Mouse (Mus musculus): ENCODE data around the gene 4930524J08Rik. TPM values are rescaled to one million over a fixed set of nuclear protein-coding genes. Genes with fewer than 3 reads are reported as not detected.
A peak's percentile ranks its signal among the peaks of the same experiment; 100 is the strongest.

The 4930524J08Rik gene
- total and polyA plus RNA-seq, 3 experiments, result 0.50 to 5.8 (median 0.72) TPM

DNA sequence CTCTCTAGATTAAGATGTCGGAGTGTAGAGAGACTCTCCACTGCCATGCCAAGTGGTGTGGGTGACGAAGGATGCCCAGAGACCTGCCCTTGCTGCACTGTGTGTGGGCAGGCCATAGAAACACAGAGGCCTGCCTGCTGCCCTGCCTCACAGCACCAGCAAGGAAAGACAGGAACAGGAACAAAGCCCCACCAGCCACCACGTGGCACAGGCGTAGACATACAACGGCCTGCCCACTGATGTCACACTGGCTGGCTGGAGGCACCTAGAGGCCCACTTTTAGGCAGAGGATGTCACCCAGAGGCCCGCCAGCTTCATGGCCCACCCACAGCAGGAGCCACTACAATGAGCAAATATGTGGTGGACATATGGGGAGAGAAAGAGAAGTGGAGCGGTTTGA is 21.2 kb downstream of the 4930524J08Rik start:
- Histone ChIP-seq H3K36me3 (replicated peaks in 1 of 2; ENCODE audit: control insufficient read depth in 1 of 2, insufficient read depth in 1 of 2, low read length in 1 of 2) (no peaks in the 10 kb centered on the region), H3K9me3 (replicated peaks; ENCODE audit: low read length) (peaks cover 2% of the 10 kb centered on the region), H3K79me2 (replicated peaks; ENCODE audit: control insufficient read depth, extremely low read depth, insufficient read depth, poor library complexity, severe bottlenecking) (no peaks in the 10 kb centered on the region), H3K4me2 (ENCODE audit: insufficient read depth, low read depth, poor library complexity, severe bottlenecking) (no peak overlapping the region), H3K9ac (ENCODE audit: insufficient read depth, low read depth) (no peak overlapping the region), H3K4me1 (ENCODE audit: control insufficient read depth in 1 of 2, insufficient read depth in 2 of 2) (peaks cover 0 to 5% of the 10 kb centered on the region in 2 experiments; a peak in 2 of 4 replicates), H3K27me3 (replicated peaks) (no peaks in the 10 kb centered on the region), H3K4me3 (replicated peaks in 1 of 3; ENCODE audit: low read depth in 2 of 3, low read length in 2 of 3, poor library complexity in 1 of 3) (no peak overlapping the region), H3K27ac (ENCODE audit: insufficient read depth, low read depth) (no peak overlapping the region)
- TF ChIP-seq MAX (IDR thresholded peaks at IDR 0.05; ENCODE audit: low read length), result peak; percentile 18; the same call in 1 of the 2 replicates
- TF ChIP-seq PAX5 (IDR thresholded peaks at IDR 0.05; ENCODE audit: low read length), result no peak
- dilution Hi-C loops (cut with MboI; ENCODE audit: extremely low pct_ligation_motif_present, extremely low pct_unique_long_range_greater_than_20kb, low sequenced_read_pairs) (no loop called here), in situ Hi-C loops (cut with MboI; ENCODE audit: low pct_ligation_motif_present, low pct_unique_long_range_greater_than_20kb, low sequenced_read_pairs) (no loop called here)
- DNase-seq (ENCODE audit: extremely low read depth), result peak; percentile 8

DNA sequence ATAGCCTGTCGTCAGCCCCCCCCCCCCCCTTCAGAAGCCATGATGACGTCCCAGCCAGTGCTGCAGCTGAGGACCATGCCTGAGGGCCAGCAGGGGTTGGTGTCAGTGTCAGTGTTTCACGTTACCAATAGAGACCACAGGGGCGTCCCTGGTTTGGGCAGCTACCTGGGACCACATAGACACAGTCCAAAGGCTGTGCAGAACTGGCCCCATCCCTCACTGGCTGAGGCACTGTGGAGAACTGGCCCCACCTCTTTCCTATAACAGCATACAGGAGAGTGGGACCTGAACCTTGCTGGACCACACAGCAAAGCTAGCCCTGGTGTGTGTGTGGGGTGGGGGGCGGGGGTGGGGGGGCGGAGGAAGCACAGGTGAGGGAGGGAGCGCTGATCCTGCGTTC is 21.6 kb downstream of the 4930524J08Rik start:
- H3K4me2 ChIP-seq (ENCODE audit: insufficient read depth, low read depth, poor library complexity, severe bottlenecking), result no peak overlapping the region
- no peaks in the 10 kb centered on the region for H3K36me3 ChIP-seq (replicated peaks in 1 of 2; ENCODE audit: control insufficient read depth in 1 of 2, insufficient read depth in 1 of 2, low read length in 1 of 2)
- in situ Hi-C loops (cut with MboI; ENCODE audit: low pct_ligation_motif_present, low pct_unique_long_range_greater_than_20kb, low sequenced_read_pairs) (no loop called here), dilution Hi-C loops (cut with MboI; ENCODE audit: extremely low pct_ligation_motif_present, extremely low pct_unique_long_range_greater_than_20kb, low sequenced_read_pairs) (no loop called here)
- no peak overlapping the region for H3K9ac ChIP-seq (ENCODE audit: insufficient read depth, low read depth)
- TF ChIP-seq TBP (conservative IDR thresholded peaks at IDR 0.05; ENCODE audit: low read depth, low read length) (no peak), MAFK (IDR thresholded peaks at IDR 0.05; ENCODE audit: insufficient replicate concordance, low read length) (no peak), CHD1 (IDR thresholded peaks at IDR 0.05; ENCODE audit: low read depth, low read length) (no peak), ETS1 (conservative IDR thresholded peaks at IDR 0.05; ENCODE audit: low read depth, low read length) (no peak), IRF4 (IDR thresholded peaks at IDR 0.05; ENCODE audit: low read depth, low read length) (no peak), UBTF (IDR thresholded peaks at IDR 0.05; ENCODE audit: low read depth, low read length) (no peak), MAZ (IDR thresholded peaks at IDR 0.05; ENCODE audit: low read depth, low read length) (no peak), ZNF384 (IDR thresholded peaks at IDR 0.05; ENCODE audit: low read depth, low read length) (no peak), ZKSCAN1 (IDR thresholded peaks at IDR 0.05; ENCODE audit: borderline replicate concordance, low read depth, low read length) (no peak), RAD21 (IDR thresholded peaks at IDR 0.05; ENCODE audit: low read depth, low read length) (no peak)
- H3K27me3 ChIP-seq (replicated peaks), result no peaks in the 10 kb centered on the region
- H3K9me3 ChIP-seq (replicated peaks; ENCODE audit: low read length), result peaks cover 2% of the 10 kb centered on the region
- H3K4me3 ChIP-seq (replicated peaks in 1 of 3; ENCODE audit: low read depth in 2 of 3, low read length in 2 of 3, poor library complexity in 1 of 3), result no peak overlapping the region
- H3K79me2 ChIP-seq (replicated peaks; ENCODE audit: control insufficient read depth, extremely low read depth, insufficient read depth, poor library complexity, severe bottlenecking), result no peaks in the 10 kb centered on the region
- H3K4me1 ChIP-seq (ENCODE audit: control insufficient read depth in 1 of 2, insufficient read depth in 2 of 2), result peaks cover 0 to 5% of the 10 kb centered on the region in 2 experiments; a peak in 2 of 4 replicates
- no peak overlapping the region for H3K27ac ChIP-seq (ENCODE audit: insufficient read depth, low read depth)
- no peak for DNase-seq (ENCODE audit: extremely low read depth)

DNA sequence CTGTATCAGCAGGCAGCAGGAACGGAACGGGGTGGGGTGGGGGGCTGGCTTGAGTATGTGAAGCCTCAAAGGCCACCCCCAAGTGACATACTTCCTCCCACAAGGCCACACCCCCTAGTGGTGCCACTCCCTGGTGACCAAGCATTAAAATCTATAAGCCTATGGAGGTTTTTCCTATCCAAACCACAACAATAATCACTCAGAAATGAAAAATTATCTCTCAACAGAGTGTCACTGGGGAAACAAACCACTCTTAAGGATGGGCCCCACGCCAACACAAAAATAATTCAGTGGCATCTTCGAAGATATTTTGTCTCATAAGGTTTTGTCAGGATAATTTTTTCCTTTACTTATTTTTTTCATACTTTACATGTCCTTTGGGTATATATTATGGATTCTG is 25.0 kb downstream of the 4930524J08Rik start:
- Histone ChIP-seq H3K79me2 (replicated peaks; ENCODE audit: control insufficient read depth, extremely low read depth, insufficient read depth, poor library complexity, severe bottlenecking) (no peaks in the 10 kb centered on the region), H3K4me1 (ENCODE audit: control insufficient read depth in 1 of 2, insufficient read depth in 2 of 2) (peaks cover 0 to 5% of the 10 kb centered on the region in 2 experiments; a peak in 2 of 4 replicates), H3K27me3 (replicated peaks) (no peaks in the 10 kb centered on the region), H3K9ac (ENCODE audit: insufficient read depth, low read depth) (no peak overlapping the region), H3K4me2 (ENCODE audit: insufficient read depth, low read depth, poor library complexity, severe bottlenecking) (no peak overlapping the region), H3K27ac (ENCODE audit: insufficient read depth, low read depth) (no peak overlapping the region), H3K4me3 (replicated peaks in 1 of 3; ENCODE audit: low read depth in 2 of 3, low read length in 2 of 3, poor library complexity in 1 of 3) (no peak overlapping the region), H3K36me3 (replicated peaks in 1 of 2; ENCODE audit: control insufficient read depth in 1 of 2, insufficient read depth in 1 of 2, low read length in 1 of 2) (no peaks in the 10 kb centered on the region), H3K9me3 (replicated peaks; ENCODE audit: low read length) (peaks cover 2% of the 10 kb centered on the region)
- DNase-seq (ENCODE audit: extremely low read depth), result no peak
- in situ Hi-C loops (cut with MboI; ENCODE audit: low pct_ligation_motif_present, low pct_unique_long_range_greater_than_20kb, low sequenced_read_pairs), result no loop called here
- TF ChIP-seq NELFE (IDR thresholded peaks at IDR 0.05; ENCODE audit: low read depth, low read length) (no peak), ZKSCAN1 (IDR thresholded peaks at IDR 0.05; ENCODE audit: borderline replicate concordance, low read depth, low read length) (no peak), POLR2A (IDR thresholded peaks at IDR 0.05; ENCODE audit: low read depth, low read length) (no peak), RCOR1 (conservative IDR thresholded peaks at IDR 0.05; ENCODE audit: low read depth, low read length) (no peak), MAX (IDR thresholded peaks at IDR 0.05; ENCODE audit: low read length) (no peak), POLR2AphosphoS2 (IDR thresholded peaks at IDR 0.05; ENCODE audit: low read depth, low read length) (no peak)
- dilution Hi-C loops (cut with MboI; ENCODE audit: extremely low pct_ligation_motif_present, extremely low pct_unique_long_range_greater_than_20kb, low sequenced_read_pairs), result no loop called here
